Mouse (Mus musculus) heart, postnatal 0 days (tissue): Measurements from ENCODE around the gene Tmem54. TPM values are rescaled to one million over a fixed set of nuclear protein-coding genes. Genes with fewer than 3 reads are reported as not detected.
A peak's percentile ranks its signal among the peaks of the same experiment; 100 is the strongest.

Source experiments
- ATAC-seq: fragments of 200-750 bp; cut with Nextera tagmentation; 2 replicates; pipeline ENCODE4 v1.8.0; 2017; ENCODE audit warnings: low read depth, moderate number of reproducible peaks, moderate library complexity; ENCODE audit not compliant: insufficient read depth
- DNase-seq: peaks from one replicate; pipeline ENCODE4 v3.0.0-alpha.2; 2016; ENCODE audit warnings: low spot score
- H3K27ac ChIP-seq: fragments of 300-500 bp; sonication (generic); 2 replicates; pipeline ENCODE4 v1.5.1; 2014; ENCODE audit warnings: low read depth, mild to moderate bottlenecking
- H3K27me3 ChIP-seq: fragments of 300-500 bp; sonication (generic); 2 replicates; pipeline ENCODE4 v1.6.1; 2014; ENCODE audit warnings: low read length, mixed read lengths; ENCODE audit not compliant: control insufficient read depth, insufficient read depth
- H3K36me3 ChIP-seq: fragments of 300-500 bp; sonication (generic); replicated peaks from 2 replicates; pipeline ENCODE4 v1.6.1; 2014; ENCODE audit warnings: low read length, mixed read lengths; ENCODE audit not compliant: control insufficient read depth, insufficient read depth
- H3K4me1 ChIP-seq: fragments of 300-500 bp; sonication (generic); 2 replicates; pipeline ENCODE4 v1.6.1; 2014; ENCODE audit warnings: antibody characterized with exemption; ENCODE audit not compliant: control insufficient read depth, insufficient read depth
- H3K4me2 ChIP-seq: fragments of 300-500 bp; sonication (generic); 2 replicates; pipeline ENCODE4 v1.6.1; 2014; ENCODE audit warnings: low read depth, mild to moderate bottlenecking, low read length, moderate library complexity
- H3K4me3 ChIP-seq: fragments of 300-500 bp; sonication (generic); 2 replicates; pipeline ENCODE4 v1.5.1; 2014; ENCODE audit warnings: low read depth, low read length
- H3K9ac ChIP-seq: fragments of 300-500 bp; sonication (generic); replicated peaks from 2 replicates; pipeline ENCODE4 v1.6.1; 2014; ENCODE audit warnings: low read depth, low read length, mixed read lengths
- H3K9me3 ChIP-seq: fragments of 300-500 bp; sonication (generic); replicated peaks from 2 replicates; pipeline ENCODE4 v1.6.1; 2016; ENCODE audit warnings: low read length; ENCODE audit not compliant: control insufficient read depth
- CTCF ChIP-seq: IDR thresholded peaks from 2 replicates; pipeline ENCODE4 v1.5.1; 2016; ENCODE audit warnings: antibody characterized with exemption, control low read depth, low read depth
- EP300 ChIP-seq: IDR thresholded peaks from 2 replicates; pipeline ENCODE4 v1.6.1; 2016; ENCODE audit warnings: antibody characterized with exemption, low read depth
- WGBS: fragments of 180-500 bp; shearing (Covaris S2); extraction: QIAGEN DNeasy Blood & Tissue Kit; methylation state at CpG from one replicate; pipeline ENCODE4 v1.1.7; 2014; 5-methylcytosine and 5-hydroxymethylcytosine counted together
- polyA plus RNA-seq: library from polyadenylated mRNA; unstranded; fragments of >200 nt; fragmentation: Nextera tagmentation; extraction: Ambion mirVana; gene quantifications from 2 replicates; pipeline ENCODE4 v1.2.1, GENCODE M21; 2015
- total RNA-seq: library from RNA; depleted of rRNA; stranded (reverse); fragments of >200 nt; gene quantifications from 2 replicates; pipeline ENCODE4 v1.2.3, GENCODE M21; 2014; ENCODE audit warnings: low replicate concordance

The Tmem54 gene
- total and polyA plus RNA-seq, 2 experiments from 2014 or later = 1.1 TPM; not detected in 1

- 85% methylated on average over 4 of the region's 4 CpGs for WGBS
- Histone ChIP-seq H3K9ac (no peak overlapping the region), H3K4me1 (peaks cover 36% of the 10 kb centered on the region)
Measured at GRCm38 (mm10) chr4:129140808-129141207, 35.5 kb downstream of the Tmem54 start.

GRCm38 (mm10) chr4:129141560-129142438, 36.5 kb downstream of the Tmem54 start:
- peaks cover 4% of the 10 kb centered on the region; the same call in 1 of the 2 replicates for H3K27me3 ChIP-seq
- H3K27ac ChIP-seq = peak overlapping the region; percentile 86
- 0 out of 2 replicates have a peak overlapping the region, but pooled peaks have one; percentile 18 for H3K9ac ChIP-seq
- ATAC-seq = peak; percentile 87
- WGBS = 38% methylated on average over 17 of the region's 17 CpGs
- H3K36me3 ChIP-seq = no peaks in the 10 kb centered on the region; the same call in none of the 2 replicates
- H3K4me1 ChIP-seq = peaks cover 34% of the 10 kb centered on the region
- DNase-seq = peak; percentile 79
- no peaks in the 10 kb centered on the region for H3K9me3 ChIP-seq
- H3K4me3 ChIP-seq = no peak overlapping the region
- TF ChIP-seq CTCF (no peak), EP300 (peak; percentile 81; the same call in 1 of the 2 replicates)
- H3K4me2 ChIP-seq = peak overlapping the region; percentile 1; the same call in 1 of the 2 replicates

More at GRCm38 (mm10) chr4:129140808-129141207, 35.5 kb downstream of the Tmem54 start:
- Histone ChIP-seq H3K36me3 (no peaks in the 10 kb centered on the region; the same call in none of the 2 replicates), H3K27me3 (peaks cover 8% of the 10 kb centered on the region), H3K27ac (peak overlapping the region; percentile 86), H3K9me3 (no peaks in the 10 kb centered on the region), H3K4me2 (no peak overlapping the region), H3K4me3 (no peak overlapping the region)
- TF ChIP-seq CTCF = no peak
- no peak for DNase-seq
- no peak for ATAC-seq

- Histone ChIP-seq H3K4me3 (no peak overlapping the region), H3K27me3 (peaks cover 2% of the 10 kb centered on the region; the same call in 1 of the 2 replicates), H3K9me3 (no peaks in the 10 kb centered on the region), H3K4me1 (peaks cover 34% of the 10 kb centered on the region), H3K27ac (peak overlapping the region; percentile 86), H3K36me3 (no peaks in the 10 kb centered on the region; the same call in none of the 2 replicates), H3K4me2 (0 out of 2 replicates have a peak overlapping the region, but pooled peaks have one; percentile 1), H3K9ac (no peak overlapping the region)
- 72% methylated on average over 11 of the region's 11 CpGs for WGBS
- ATAC-seq (no peak), DNase-seq (no peak)
- TF ChIP-seq CTCF (no peak), EP300 (no peak)
Measured at GRCm38 (mm10) chr4:129142439-129143045, 37.2 kb downstream of the Tmem54 start.

- H3K9me3 ChIP-seq = no peaks in the 10 kb centered on the region
- 74% methylated on average over 5 of the region's 5 CpGs for WGBS
- no peaks in the 10 kb centered on the region; the same call in none of the 2 replicates for H3K36me3 ChIP-seq
- no peaks in the 10 kb centered on the region for H3K27me3 ChIP-seq
- no peak overlapping the region for H3K27ac ChIP-seq
- peaks cover 33% of the 10 kb centered on the region for H3K4me1 ChIP-seq
- ATAC-seq = no peak
- TF ChIP-seq EP300 = no peak
- TF ChIP-seq CTCF = no peak
- no peak overlapping the region for H3K4me3 ChIP-seq
- no peak overlapping the region for H3K9ac ChIP-seq
- no peak overlapping the region for H3K4me2 ChIP-seq
- no peak for DNase-seq
Measured at GRCm38 (mm10) chr4:129143509-129143908, 38.2 kb downstream of the Tmem54 start.

GRCm38 (mm10) chr4:129144401-129145367, 39.3 kb downstream of the Tmem54 start:
- no peak for ATAC-seq
- TF ChIP-seq EP300 = no peak
- TF ChIP-seq CTCF = no peak
- H3K27ac ChIP-seq = no peak overlapping the region
- 53% methylated on average over 16 of the region's 16 CpGs for WGBS
- no peaks in the 10 kb centered on the region for H3K27me3 ChIP-seq
- no peak overlapping the region for H3K4me2 ChIP-seq
- no peak overlapping the region for H3K9ac ChIP-seq
- H3K4me1 ChIP-seq = peaks cover 34% of the 10 kb centered on the region
- H3K4me3 ChIP-seq = no peak overlapping the region
- peaks cover 12% of the 10 kb centered on the region for H3K36me3 ChIP-seq
- H3K9me3 ChIP-seq = no peaks in the 10 kb centered on the region
- no peak for DNase-seq
